Mouse (Mus musculus) neural tube, embryonic 12.5 days (tissue): ENCODE measurements at regions not wholly inside any gene's neighbourhood (a gene's known extent, or its start where the extent isn't known, plus 50 kb on each side); places are given as distances from the start of the nearest gene placed in this dataset.

Experiments
- ATAC-seq: fragments of 200-750 bp; cut with Nextera tagmentation; 2 replicates; pipeline ENCODE4 v1.8.0; 2017; ENCODE audit warnings: low read depth, mild to moderate bottlenecking, moderate TSS enrichment, moderate library complexity; ENCODE audit not compliant: low FRiP score
- H3K27ac ChIP-seq: fragments of 300-500 bp; sonication (generic); 2 replicates; pipeline ENCODE4 v1.5.1; 2016
- H3K27me3 ChIP-seq: fragments of 300-500 bp; sonication (generic); replicated peaks from 2 replicates; pipeline ENCODE4 v1.6.1; 2016; ENCODE audit warnings: mild to moderate bottlenecking
- H3K36me3 ChIP-seq: fragments of 300-500 bp; sonication (generic); 2 replicates; pipeline ENCODE4 v1.6.1; 2016; ENCODE audit warnings: mild to moderate bottlenecking
- H3K4me1 ChIP-seq: fragments of 300-500 bp; sonication (generic); 2 replicates; pipeline ENCODE4 v1.6.1; 2016
- H3K4me2 ChIP-seq: fragments of 300-500 bp; sonication (generic); replicated peaks from 2 replicates; pipeline ENCODE4 v1.6.1; 2016; ENCODE audit warnings: mild to moderate bottlenecking
- H3K4me3 ChIP-seq: fragments of 300-500 bp; sonication (generic); 2 replicates; pipeline ENCODE4 v1.5.1; 2016
- H3K9ac ChIP-seq: fragments of 300-500 bp; sonication (generic); 2 replicates; pipeline ENCODE4 v1.6.1; 2016; ENCODE audit warnings: mild to moderate bottlenecking
- H3K9me3 ChIP-seq: fragments of 300-500 bp; sonication (generic); 2 replicates; pipeline ENCODE4 v1.6.1; 2016; ENCODE audit warnings: mild to moderate bottlenecking
- WGBS: fragments of 180-500 bp; shearing (Covaris S2); methylation state at CpG from one replicate; pipeline ENCODE4 v1.1.7; 2016; 5-methylcytosine and 5-hydroxymethylcytosine counted together

- no peak for ATAC-seq
- Histone ChIP-seq H3K9me3 (no peaks in the 10 kb centered on the region), H3K27me3 (no peaks in the 10 kb centered on the region), H3K4me2 (no peak overlapping the region), H3K27ac (no peak overlapping the region), H3K4me3 (no peak overlapping the region), H3K4me1 (no peaks in the 10 kb centered on the region), H3K36me3 (no peaks in the 10 kb centered on the region), H3K9ac (no peak overlapping the region)
- 65% methylated on average over 6 of the region's 6 CpGs for WGBS
Observed at GRCm38 (mm10) chr9:113019576-113019975, 688.5 kb downstream of the Pdcd6ip start.

DNA sequence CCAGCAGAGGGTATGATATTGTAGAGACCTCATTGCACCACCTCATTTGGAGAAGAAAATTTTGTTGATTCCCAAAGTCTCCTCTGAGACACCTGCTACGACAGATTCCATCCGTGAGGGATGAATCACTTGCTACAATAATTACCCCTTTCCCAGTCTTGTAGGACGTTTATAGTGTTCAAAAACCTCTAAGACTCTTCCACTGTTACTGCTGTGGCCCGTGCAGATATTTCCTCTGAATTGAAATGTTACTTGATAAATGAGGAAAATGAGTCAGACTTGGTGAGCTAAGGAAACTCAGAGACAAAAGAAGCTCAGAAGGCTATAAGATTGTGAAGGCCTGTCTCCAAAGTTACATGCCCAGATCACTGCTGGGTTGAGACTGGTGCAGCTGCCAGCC is 700.0 kb downstream of the Pdcd6ip start:
- Histone ChIP-seq H3K9ac (no peak overlapping the region), H3K4me1 (no peaks in the 10 kb centered on the region), H3K4me2 (no peak overlapping the region), H3K27ac (no peak overlapping the region), H3K9me3 (no peaks in the 10 kb centered on the region), H3K27me3 (no peaks in the 10 kb centered on the region), H3K4me3 (no peak overlapping the region), H3K36me3 (no peaks in the 10 kb centered on the region)
- ATAC-seq: no peak
- 88% methylated on average over 4 of the region's 4 CpGs for WGBS

GRCm38 (mm10) chr9:112996204-112996603 is 711.9 kb downstream of the Pdcd6ip start:
- no peak overlapping the region for H3K4me3 ChIP-seq
- H3K27me3 ChIP-seq: no peaks in the 10 kb centered on the region
- H3K4me1 ChIP-seq: no peaks in the 10 kb centered on the region
- no peak overlapping the region for H3K27ac ChIP-seq
- H3K36me3 ChIP-seq: no peaks in the 10 kb centered on the region
- H3K4me2 ChIP-seq: no peak overlapping the region
- WGBS: 87% methylated on average over 1 of the region's 1 CpGs
- H3K9ac ChIP-seq: no peak overlapping the region
- no peak for ATAC-seq
- no peaks in the 10 kb centered on the region for H3K9me3 ChIP-seq

DNA sequence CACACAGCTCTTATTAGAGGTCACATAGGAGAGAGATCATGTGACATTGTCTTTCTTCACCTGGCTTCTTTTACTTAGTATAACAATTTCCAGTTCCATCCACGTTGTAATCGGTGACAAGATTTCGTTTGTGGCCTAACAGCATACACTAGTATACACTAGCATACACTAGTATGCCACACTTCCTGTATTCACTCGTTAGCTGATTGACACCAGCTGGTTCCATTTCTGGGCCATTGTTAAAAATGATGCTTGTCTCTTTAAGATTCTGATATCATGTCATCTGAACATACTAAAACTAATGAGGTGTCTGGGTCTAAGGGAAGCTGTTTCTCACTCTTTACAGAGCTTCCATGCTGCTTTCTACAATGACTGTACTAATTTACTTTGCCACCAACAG is 713.3 kb downstream of the Pdcd6ip start:
- Histone ChIP-seq H3K27me3 (no peaks in the 10 kb centered on the region), H3K9me3 (no peaks in the 10 kb centered on the region), H3K36me3 (no peaks in the 10 kb centered on the region), H3K4me1 (no peaks in the 10 kb centered on the region), H3K9ac (no peak overlapping the region), H3K4me3 (no peak overlapping the region), H3K4me2 (no peak overlapping the region), H3K27ac (no peak overlapping the region)
- 88% methylated on average over 4 of the region's 4 CpGs for WGBS
- ATAC-seq: no peak

- Histone ChIP-seq H3K9me3 (no peaks in the 10 kb centered on the region), H3K9ac (no peak overlapping the region), H3K4me1 (no peaks in the 10 kb centered on the region), H3K27me3 (no peaks in the 10 kb centered on the region), H3K36me3 (no peaks in the 10 kb centered on the region), H3K27ac (no peak overlapping the region), H3K4me2 (no peak overlapping the region), H3K4me3 (no peak overlapping the region)
- ATAC-seq: no peak
- 75% methylated on average over 2 of the region's 2 CpGs for WGBS
Observed at GRCm38 (mm10) chr9:112993627-112994026, 714.4 kb downstream of the Pdcd6ip start.

DNA sequence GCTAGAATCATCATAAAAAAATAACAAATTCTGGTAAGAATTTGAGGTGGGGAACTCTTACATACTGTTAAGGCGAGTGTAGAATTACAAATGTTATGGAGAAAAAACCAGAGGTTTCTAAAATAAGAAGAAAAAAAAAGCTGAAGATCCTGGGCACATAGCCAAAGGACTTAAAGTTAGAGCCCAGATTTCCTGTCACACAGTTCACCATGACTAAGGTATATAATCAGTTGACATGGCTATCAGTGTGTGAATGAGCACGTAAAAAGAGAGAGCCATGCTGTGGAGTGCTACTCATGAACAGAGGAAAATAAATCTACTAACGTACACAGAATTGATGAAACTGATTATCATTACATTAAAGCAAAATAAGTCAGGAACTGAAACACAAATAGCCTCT is 715.1 kb downstream of the Pdcd6ip start:
- Histone ChIP-seq H3K36me3 (no peaks in the 10 kb centered on the region), H3K4me2 (no peak overlapping the region), H3K4me3 (no peak overlapping the region), H3K4me1 (no peaks in the 10 kb centered on the region), H3K9ac (no peak overlapping the region), H3K27me3 (no peaks in the 10 kb centered on the region), H3K27ac (no peak overlapping the region), H3K9me3 (no peaks in the 10 kb centered on the region)
- WGBS: 55% methylated on average over 3 of the region's 3 CpGs
- no peak for ATAC-seq

GRCm38 (mm10) chr9:112983353-112983752 is 724.7 kb downstream of the Pdcd6ip start:
- no peak overlapping the region for H3K4me3 ChIP-seq
- H3K4me2 ChIP-seq: no peak overlapping the region
- ATAC-seq: no peak
- no peak overlapping the region for H3K9ac ChIP-seq
- H3K4me1 ChIP-seq: no peaks in the 10 kb centered on the region
- no peaks in the 10 kb centered on the region for H3K36me3 ChIP-seq
- H3K27ac ChIP-seq: no peak overlapping the region
- WGBS: 90% methylated on average over 6 of the region's 6 CpGs
- no peaks in the 10 kb centered on the region for H3K27me3 ChIP-seq
- no peaks in the 10 kb centered on the region for H3K9me3 ChIP-seq

- no peaks in the 10 kb centered on the region for H3K36me3 ChIP-seq
- no peaks in the 10 kb centered on the region for H3K4me1 ChIP-seq
- no peak overlapping the region for H3K9ac ChIP-seq
- H3K4me2 ChIP-seq: no peak overlapping the region
- H3K27ac ChIP-seq: no peak overlapping the region
- no peak for ATAC-seq
- WGBS: 92% methylated on average over 1 of the region's 1 CpGs
- H3K9me3 ChIP-seq: no peaks in the 10 kb centered on the region
- no peaks in the 10 kb centered on the region for H3K27me3 ChIP-seq
- H3K4me3 ChIP-seq: no peak overlapping the region
Observed at GRCm38 (mm10) chr9:112951567-112951966, 715.8 kb upstream of the Arpp21 start.

- no peak for ATAC-seq
- 72% methylated on average over 2 of the region's 2 CpGs for WGBS
- no peaks in the 10 kb centered on the region for H3K9me3 ChIP-seq
- H3K4me2 ChIP-seq: no peak overlapping the region
- H3K4me3 ChIP-seq: no peak overlapping the region
- H3K4me1 ChIP-seq: no peaks in the 10 kb centered on the region
- H3K36me3 ChIP-seq: no peaks in the 10 kb centered on the region
- H3K27ac ChIP-seq: no peak overlapping the region
- no peak overlapping the region for H3K9ac ChIP-seq
- no peaks in the 10 kb centered on the region for H3K27me3 ChIP-seq
Observed at GRCm38 (mm10) chr9:112950056-112950455, 714.3 kb upstream of the Arpp21 start.

DNA sequence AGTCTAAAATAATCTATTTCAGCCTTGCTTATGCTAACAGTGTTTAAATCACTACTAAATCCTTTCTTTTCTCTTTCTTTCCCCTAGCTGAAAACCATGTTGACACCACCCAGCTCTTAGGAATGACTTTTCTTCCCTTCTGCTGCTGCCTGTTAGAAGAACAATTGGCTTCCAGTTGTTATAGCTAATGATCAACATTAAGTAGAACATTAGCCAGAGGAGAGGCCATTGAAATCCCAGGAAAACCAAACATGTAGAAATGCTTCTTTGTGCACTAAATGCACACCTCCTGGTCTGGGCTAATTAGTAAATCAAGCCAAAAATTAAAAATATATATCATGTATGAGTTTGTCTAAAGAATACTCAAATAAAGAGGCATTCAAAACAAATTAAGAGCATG is 703.0 kb upstream of the Arpp21 start:
- no peak for ATAC-seq
- Histone ChIP-seq H3K9me3 (no peaks in the 10 kb centered on the region), H3K27me3 (no peaks in the 10 kb centered on the region), H3K4me3 (no peak overlapping the region), H3K9ac (no peak overlapping the region), H3K4me2 (no peak overlapping the region), H3K27ac (no peak overlapping the region), H3K4me1 (no peaks in the 10 kb centered on the region), H3K36me3 (no peaks in the 10 kb centered on the region)

DNA sequence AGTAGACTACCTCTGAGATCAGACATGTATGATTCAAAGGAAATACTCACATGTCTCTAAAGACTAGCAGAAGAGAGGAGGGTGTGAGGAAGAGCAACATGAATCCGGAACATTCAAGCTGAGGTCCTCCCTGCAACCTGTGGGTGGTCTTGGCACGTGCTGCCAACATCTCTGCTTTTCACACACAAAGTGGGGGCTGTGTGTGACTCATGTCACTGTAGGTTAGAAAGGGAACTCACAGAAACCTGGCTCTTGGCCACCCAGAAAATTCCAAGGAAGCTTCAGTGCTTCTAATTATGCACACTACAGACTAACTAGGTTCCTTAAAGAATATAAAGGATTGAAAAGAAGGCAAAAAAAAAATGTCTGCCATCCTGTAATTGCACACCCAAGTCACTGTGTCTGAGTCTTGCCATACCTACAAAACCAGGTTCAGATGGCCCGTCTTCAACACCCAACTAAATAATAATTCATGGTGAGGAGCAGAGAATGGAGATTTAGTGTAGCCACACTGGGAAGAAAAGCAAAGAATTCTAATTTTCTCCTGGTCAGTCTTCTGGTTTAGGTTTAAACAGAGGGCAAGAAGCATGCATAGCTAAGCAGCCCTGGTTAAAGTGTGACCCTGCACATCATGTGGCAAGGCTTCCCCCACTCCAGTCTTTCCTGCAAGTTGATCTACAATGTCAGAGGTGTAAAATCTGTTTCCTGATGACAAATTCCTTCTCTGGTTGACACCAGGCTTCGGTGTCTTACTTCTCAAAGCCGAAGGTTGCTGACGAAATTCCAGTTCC is 673.8 kb upstream of the Arpp21 start:
- 83% methylated on average over 6 of the region's 6 CpGs for WGBS

DNA sequence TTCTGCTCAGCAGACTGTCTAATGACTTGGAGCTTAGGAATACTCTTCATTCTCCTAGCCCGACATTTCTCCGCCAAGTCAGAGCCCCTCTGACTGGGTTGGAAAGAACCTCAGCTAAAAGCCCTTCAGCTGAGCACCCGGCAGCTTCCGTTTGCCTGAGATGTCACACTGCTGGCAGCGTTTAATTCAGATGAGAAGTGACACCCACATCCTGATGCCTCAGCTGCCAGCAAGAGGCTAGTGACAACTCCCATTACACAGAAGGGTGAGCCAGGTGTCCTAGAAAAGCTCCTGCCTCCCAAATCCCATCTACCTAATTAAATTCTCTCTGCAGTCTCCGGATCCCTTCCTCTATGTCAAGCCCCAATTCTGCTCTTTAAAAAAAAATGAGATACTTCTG is 670.2 kb upstream of the Arpp21 start:
- ATAC-seq: no peak
- H3K27ac ChIP-seq: no peak overlapping the region
- no peaks in the 10 kb centered on the region for H3K27me3 ChIP-seq
- no peak overlapping the region for H3K4me2 ChIP-seq
- 92% methylated on average over 6 of the region's 6 CpGs for WGBS
- H3K4me3 ChIP-seq: no peak overlapping the region
- H3K4me1 ChIP-seq: no peaks in the 10 kb centered on the region
- H3K36me3 ChIP-seq: no peaks in the 10 kb centered on the region
- H3K9me3 ChIP-seq: no peaks in the 10 kb centered on the region
- H3K9ac ChIP-seq: no peak overlapping the region

More for the DNA sequence above, 673.8 kb upstream of the Arpp21 start:
- no peaks in the 10 kb centered on the region for H3K9me3 ChIP-seq
- H3K27me3 ChIP-seq: no peaks in the 10 kb centered on the region
- no peaks in the 10 kb centered on the region for H3K4me1 ChIP-seq
- H3K4me2 ChIP-seq: no peak overlapping the region
- H3K27ac ChIP-seq: no peak overlapping the region
- no peaks in the 10 kb centered on the region for H3K36me3 ChIP-seq
- H3K4me3 ChIP-seq: no peak overlapping the region
- no peak for ATAC-seq
- no peak overlapping the region for H3K9ac ChIP-seq

GRCm38 (mm10) chr9:112864921-112865320 is 629.2 kb upstream of the Arpp21 start:
- no peaks in the 10 kb centered on the region for H3K27me3 ChIP-seq
- WGBS: 50% methylated on average over 1 of the region's 1 CpGs
- H3K4me2 ChIP-seq: no peak overlapping the region
- H3K36me3 ChIP-seq: no peaks in the 10 kb centered on the region
- H3K4me3 ChIP-seq: no peak overlapping the region
- no peaks in the 10 kb centered on the region for H3K9me3 ChIP-seq
- no peak overlapping the region for H3K9ac ChIP-seq
- no peaks in the 10 kb centered on the region for H3K4me1 ChIP-seq
- ATAC-seq: no peak
- no peak overlapping the region for H3K27ac ChIP-seq
